Mouse (Mus musculus): Measurements from ENCODE around the gene St6gal1. TPM values are rescaled to one million over a fixed set of nuclear protein-coding genes. Genes with fewer than 3 reads are reported as not detected.
A peak's percentile ranks its signal among the peaks of the same experiment; 100 is the strongest.

The St6gal1 gene
- polyA plus RNA-seq, 1 experiment = 5.7 TPM

- no peak overlapping the region for H3K4me3 ChIP-seq
- no peak overlapping the region for H3K4me2 ChIP-seq (ENCODE audit: low read depth)
- H3K27me3 ChIP-seq (ENCODE audit: control insufficient read depth, insufficient read depth, insufficient read length) = no peaks in the 10 kb centered on the region
- no peak overlapping the region for H3ac ChIP-seq (ENCODE audit: control insufficient read depth, insufficient read length)
- no peaks in the 10 kb centered on the region for H3K79me2 ChIP-seq (ENCODE audit: control insufficient read depth, insufficient read depth)
- TF ChIP-seq MYOG (IDR thresholded peaks at IDR 0.05; ENCODE audit: control insufficient read depth in 1 of 3, insufficient read depth in 1 of 3, insufficient read length in 2 of 3, low read depth in 2 of 3) (no peak), SRF (IDR thresholded peaks at IDR 0.05; ENCODE audit: control insufficient read depth, insufficient read length, low read depth) (no peak), REST (IDR thresholded peaks at IDR 0.05; ENCODE audit: insufficient read depth, insufficient read length) (no peak), MYOD1 (IDR thresholded peaks at IDR 0.05; ENCODE audit: control insufficient read depth in 1 of 3, insufficient read length in 2 of 3, low read depth in 2 of 3) (no peak), TCF3 (IDR thresholded peaks at IDR 0.05; ENCODE audit: insufficient read length, low read depth) (no peak), USF1 (IDR thresholded peaks at IDR 0.05; ENCODE audit: low read depth) (no peak), POLR2AphosphoS2 (IDR thresholded peaks at IDR 0.05; ENCODE audit: insufficient read length, low read depth) (no peak), MAX (IDR thresholded peaks at IDR 0.05; ENCODE audit: low read depth) (no peak), CEBPB (IDR thresholded peaks at IDR 0.05; ENCODE audit: insufficient read depth, poor library complexity, severe bottlenecking) (no peak), E2F4 (IDR thresholded peaks at IDR 0.05; ENCODE audit: insufficient read depth) (no peak), POLR2A (IDR thresholded peaks at IDR 0.05; ENCODE audit: insufficient read length, low read depth) (no peak), TCF12 (IDR thresholded peaks at IDR 0.05; ENCODE audit: insufficient read depth, poor library complexity, severe bottlenecking) (no peak)
- no peaks in the 10 kb centered on the region for H3K36me3 ChIP-seq (ENCODE audit: control insufficient read depth, insufficient read depth)
Observed at GRCm38 (mm10) chr16:23283677-23284076, 59.1 kb downstream of the St6gal1 start.

DNA sequence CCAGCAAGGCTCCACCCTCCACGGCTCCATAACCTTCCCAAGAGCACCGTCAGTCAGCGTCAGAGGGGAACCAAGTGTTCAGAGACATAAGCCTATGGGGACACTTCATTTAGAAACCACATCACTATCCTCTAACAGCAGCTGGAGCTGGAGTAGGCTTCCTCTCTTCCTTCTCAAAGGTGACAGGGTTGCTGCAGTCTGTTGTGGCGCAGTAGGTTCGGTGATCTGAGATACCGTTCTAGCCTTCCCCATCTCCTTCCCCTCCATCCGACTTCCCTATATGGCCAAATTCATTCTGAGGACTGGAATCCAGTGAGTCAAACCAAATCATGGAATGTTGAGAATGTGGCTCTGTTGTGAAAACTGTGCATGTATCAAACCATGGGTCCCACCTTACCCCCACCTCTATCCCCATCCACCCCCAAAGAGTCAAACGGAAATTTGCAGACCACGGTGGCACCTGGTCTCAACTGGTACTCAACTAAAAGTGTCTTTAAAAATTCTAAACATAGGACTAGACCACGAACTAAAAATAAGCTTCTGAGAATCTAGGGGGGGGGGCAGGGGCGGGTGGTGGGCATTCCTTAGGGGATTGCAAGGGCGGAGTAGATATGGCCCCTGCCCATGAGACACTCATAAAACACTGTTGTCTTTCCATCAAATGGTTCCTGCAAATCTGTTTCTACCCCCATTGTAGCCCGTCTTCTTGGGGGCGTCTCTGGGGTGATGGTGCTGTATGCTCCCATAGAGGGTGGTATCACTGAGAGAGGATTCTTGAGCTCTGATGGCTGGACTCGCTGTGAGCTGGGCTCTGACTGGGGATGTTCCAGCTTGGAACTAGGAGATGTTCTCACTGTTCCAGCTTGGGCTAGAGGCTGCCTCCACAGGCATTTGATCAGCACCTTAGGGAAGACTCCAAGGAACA is 60.2 kb downstream of the St6gal1 start:
- H3K27me3 ChIP-seq (ENCODE audit: control insufficient read depth, insufficient read depth, insufficient read length) = no peaks in the 10 kb centered on the region
- H3K4me2 ChIP-seq (ENCODE audit: low read depth) = peak overlapping the region; percentile 36
- H3ac ChIP-seq (ENCODE audit: control insufficient read depth, insufficient read length) = no peak overlapping the region
- no peak for TF ChIP-seq MAX (IDR thresholded peaks at IDR 0.05; ENCODE audit: low read depth)
- no peak for TF ChIP-seq CEBPB (IDR thresholded peaks at IDR 0.05; ENCODE audit: insufficient read depth, poor library complexity, severe bottlenecking)
- no peak for TF ChIP-seq E2F4 (IDR thresholded peaks at IDR 0.05; ENCODE audit: insufficient read depth)
- no peak for TF ChIP-seq REST (IDR thresholded peaks at IDR 0.05; ENCODE audit: insufficient read depth, insufficient read length)
- no peak for TF ChIP-seq MYOG (IDR thresholded peaks at IDR 0.05; ENCODE audit: control insufficient read depth in 1 of 3, insufficient read depth in 1 of 3, insufficient read length in 2 of 3, low read depth in 2 of 3)
- no peak for TF ChIP-seq SRF (IDR thresholded peaks at IDR 0.05; ENCODE audit: control insufficient read depth, insufficient read length, low read depth)
- no peak for TF ChIP-seq MYOD1 (IDR thresholded peaks at IDR 0.05; ENCODE audit: control insufficient read depth in 1 of 3, insufficient read length in 2 of 3, low read depth in 2 of 3)
- TF ChIP-seq POLR2AphosphoS2 (IDR thresholded peaks at IDR 0.05; ENCODE audit: insufficient read length, low read depth) = no peak
- no peak for TF ChIP-seq TCF12 (IDR thresholded peaks at IDR 0.05; ENCODE audit: insufficient read depth, poor library complexity, severe bottlenecking)
- TF ChIP-seq TCF3 (IDR thresholded peaks at IDR 0.05; ENCODE audit: insufficient read length, low read depth) = no peak
- TF ChIP-seq POLR2A (IDR thresholded peaks at IDR 0.05; ENCODE audit: insufficient read length, low read depth) = no peak
- TF ChIP-seq USF1 (IDR thresholded peaks at IDR 0.05; ENCODE audit: low read depth) = no peak
- H3K79me2 ChIP-seq (ENCODE audit: control insufficient read depth, insufficient read depth) = no peaks in the 10 kb centered on the region
- no peak overlapping the region for H3K4me3 ChIP-seq
- no peaks in the 10 kb centered on the region for H3K36me3 ChIP-seq (ENCODE audit: control insufficient read depth, insufficient read depth)

DNA sequence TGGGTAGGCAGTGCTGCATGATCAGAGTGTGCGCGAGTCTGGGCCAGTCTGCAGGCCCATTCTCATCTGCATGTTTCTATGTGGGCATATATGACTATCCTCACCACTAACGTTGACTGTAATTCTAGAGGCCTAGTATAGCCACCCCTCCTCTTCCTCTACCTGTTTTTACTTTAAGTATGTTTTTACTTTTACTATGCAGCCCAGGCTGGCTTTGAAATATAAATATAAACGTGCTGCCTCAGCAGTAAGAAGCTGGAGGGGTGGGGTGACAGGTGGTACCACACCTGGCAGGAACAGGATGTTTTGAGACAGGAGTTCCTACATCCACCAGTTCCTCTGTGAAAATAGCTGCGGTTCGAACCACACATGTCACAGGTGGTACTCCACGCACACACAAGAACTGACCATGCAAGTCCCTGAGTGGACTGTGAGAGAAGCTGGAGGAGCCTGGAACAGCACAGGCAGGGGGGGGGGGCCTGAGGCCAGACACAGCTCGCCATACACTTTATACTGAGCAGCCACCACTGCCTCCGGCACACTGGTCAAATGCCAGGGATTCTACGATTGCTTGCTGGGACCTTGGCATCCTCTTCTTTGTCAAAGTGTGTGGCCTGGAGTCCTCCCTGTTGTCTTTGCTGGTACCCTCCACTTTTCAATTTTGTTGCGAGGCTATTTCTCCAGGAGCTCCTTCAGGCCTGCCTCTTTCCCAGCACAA is 62.0 kb downstream of the St6gal1 start:
- no peak for TF ChIP-seq SRF (IDR thresholded peaks at IDR 0.05; ENCODE audit: control insufficient read depth, insufficient read length, low read depth)
- no peak for TF ChIP-seq E2F4 (IDR thresholded peaks at IDR 0.05; ENCODE audit: insufficient read depth)
- no peak for TF ChIP-seq POLR2A (IDR thresholded peaks at IDR 0.05; ENCODE audit: insufficient read length, low read depth)
- peak in 1 of 3 experiments; percentile 8 for TF ChIP-seq MYOG (IDR thresholded peaks at IDR 0.05; ENCODE audit: control insufficient read depth in 1 of 3, insufficient read depth in 1 of 3, insufficient read length in 2 of 3, low read depth in 2 of 3)
- Histone ChIP-seq H3K4me3 (no peak overlapping the region), H3K79me2 (ENCODE audit: control insufficient read depth, insufficient read depth) (no peaks in the 10 kb centered on the region), H3ac (ENCODE audit: control insufficient read depth, insufficient read length) (no peak overlapping the region), H3K27me3 (ENCODE audit: control insufficient read depth, insufficient read depth, insufficient read length) (no peaks in the 10 kb centered on the region), H3K36me3 (ENCODE audit: control insufficient read depth, insufficient read depth) (no peaks in the 10 kb centered on the region), H3K4me2 (ENCODE audit: low read depth) (no peak overlapping the region)

- TF ChIP-seq TCF12 (IDR thresholded peaks at IDR 0.05; ENCODE audit: insufficient read depth, poor library complexity, severe bottlenecking) (no peak), USF1 (IDR thresholded peaks at IDR 0.05; ENCODE audit: low read depth) (no peak), MAX (IDR thresholded peaks at IDR 0.05; ENCODE audit: low read depth) (no peak), POLR2AphosphoS2 (IDR thresholded peaks at IDR 0.05; ENCODE audit: insufficient read length, low read depth) (no peak), POLR2A (IDR thresholded peaks at IDR 0.05; ENCODE audit: insufficient read length, low read depth) (no peak), CEBPB (IDR thresholded peaks at IDR 0.05; ENCODE audit: insufficient read depth, poor library complexity, severe bottlenecking) (no peak), REST (IDR thresholded peaks at IDR 0.05; ENCODE audit: insufficient read depth, insufficient read length) (no peak), E2F4 (IDR thresholded peaks at IDR 0.05; ENCODE audit: insufficient read depth) (no peak), TCF3 (IDR thresholded peaks at IDR 0.05; ENCODE audit: insufficient read length, low read depth) (no peak), MYOG (IDR thresholded peaks at IDR 0.05; ENCODE audit: control insufficient read depth in 1 of 3, insufficient read depth in 1 of 3, insufficient read length in 2 of 3, low read depth in 2 of 3) (no peak), SRF (IDR thresholded peaks at IDR 0.05; ENCODE audit: control insufficient read depth, insufficient read length, low read depth) (no peak), MYOD1 (IDR thresholded peaks at IDR 0.05; ENCODE audit: control insufficient read depth in 1 of 3, insufficient read length in 2 of 3, low read depth in 2 of 3) (no peak)
- H3K4me2 ChIP-seq (ENCODE audit: low read depth) = no peak overlapping the region
- no peaks in the 10 kb centered on the region for H3K79me2 ChIP-seq (ENCODE audit: control insufficient read depth, insufficient read depth)
- no peak overlapping the region for H3K4me3 ChIP-seq
- no peak overlapping the region for H3ac ChIP-seq (ENCODE audit: control insufficient read depth, insufficient read length)
- H3K27me3 ChIP-seq (ENCODE audit: control insufficient read depth, insufficient read depth, insufficient read length) = no peaks in the 10 kb centered on the region
- H3K36me3 ChIP-seq (ENCODE audit: control insufficient read depth, insufficient read depth) = no peaks in the 10 kb centered on the region
Observed at GRCm38 (mm10) chr16:23287312-23288040, 62.9 kb downstream of the St6gal1 start.
